Mouse (Mus musculus) adrenal gland (tissue): ENCODE data around the gene Kctd10.

Experiments used
- intact Hi-C: fragments of 180-260 bp; cut with DNase I; formaldehyde crosslinking; loops from one replicate; pipeline ENCODE4 v1.15.1; 2025
- microRNA-seq, 2 experiments: library from miRNA; unstranded; fragments of <30 nt; microRNA quantifications; one replicate each; pipeline ENCODE4; 2019

Kctd10 gene

GRCm38 (mm10) chr5:114356250-114356935 lies 23.9 kb downstream of the Kctd10 start:
- intact Hi-C loops, result loop anchor here (2.0 kb wide), 1 partner anchor 42 kb away; no protein-coding TSS in a partner anchor

- intact Hi-C loops, result no loop called here
Observed at GRCm38 (mm10) chr5:114351490-114351889, 28.8 kb downstream of the Kctd10 start.

- intact Hi-C loops, result no loop called here
Observed at GRCm38 (mm10) chr5:114347005-114347404, 33.3 kb downstream of the Kctd10 start.

- intact Hi-C loops, result no loop called here
Observed at GRCm38 (mm10) chr5:114345538-114345937, 34.8 kb downstream of the Kctd10 start.

GRCm38 (mm10) chr5:114343612-114344011 lies 36.7 kb downstream of the Kctd10 start:
- intact Hi-C loops, result no loop called here

GRCm38 (mm10) chr5:114342996-114343395 lies 37.3 kb downstream of the Kctd10 start:
- intact Hi-C loops, result no loop called here

- intact Hi-C loops, result no loop called here
Observed at GRCm38 (mm10) chr5:114323791-114324507, 56.4 kb downstream of the Kctd10 start.

GRCm38 (mm10) chr5:114323105-114323790 lies 57.1 kb downstream of the Kctd10 start:
- intact Hi-C loops, result no loop called here

Small RNA genes within 50 kb of the gene (microRNA-seq; reads per million reads assigned to microRNA genes)
- gene Mir7027, result 0 reads per million in 2 experiments
